Mouse (Mus musculus) cerebellum, adult (tissue): ENCODE data around the gene Cntn5.
A peak's percentile ranks its signal among the peaks of the same experiment; 100 is the strongest.
"Not testable (repeated sequence)": the region's sequence is repeated elsewhere in the genome, so short reads cannot be mapped to it uniquely, and the experiment has no call there.

ENCODE experiments used
- ATAC-seq: cut with Nextera tagmentation; 2 replicates; pipeline ENCODE4 v1.9.2; 2017; ENCODE audit warnings: mild to moderate bottlenecking, moderate library complexity, mixed read lengths; ENCODE audit not compliant: insufficient number of reproducible peaks, low FRiP score, low TSS enrichment

The Cntn5 gene

DNA sequence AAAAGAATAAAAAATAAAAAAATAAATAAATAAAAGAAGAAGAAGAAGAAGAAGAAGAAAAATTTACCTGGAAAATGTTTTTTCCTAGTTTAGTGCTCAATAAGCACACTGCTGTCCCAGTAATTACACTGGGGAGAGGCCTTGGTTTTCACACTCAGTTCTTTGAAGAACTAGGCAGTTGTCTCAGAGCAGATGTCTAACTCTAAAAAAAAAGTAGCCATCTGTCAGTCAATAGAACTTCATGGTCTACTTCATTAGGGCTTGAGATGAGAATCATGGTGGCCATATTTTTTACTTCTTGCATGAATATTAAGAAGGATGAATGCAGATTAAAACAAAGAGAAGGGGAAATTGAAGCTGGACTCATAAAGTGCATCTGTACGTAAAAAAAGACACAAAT is 246.5 kb downstream of the Cntn5 start:
- ATAC-seq: no peak

GRCm38 (mm10) chr9:10657144-10657748 is 247.3 kb downstream of the Cntn5 start:
- ATAC-seq: no peak

DNA sequence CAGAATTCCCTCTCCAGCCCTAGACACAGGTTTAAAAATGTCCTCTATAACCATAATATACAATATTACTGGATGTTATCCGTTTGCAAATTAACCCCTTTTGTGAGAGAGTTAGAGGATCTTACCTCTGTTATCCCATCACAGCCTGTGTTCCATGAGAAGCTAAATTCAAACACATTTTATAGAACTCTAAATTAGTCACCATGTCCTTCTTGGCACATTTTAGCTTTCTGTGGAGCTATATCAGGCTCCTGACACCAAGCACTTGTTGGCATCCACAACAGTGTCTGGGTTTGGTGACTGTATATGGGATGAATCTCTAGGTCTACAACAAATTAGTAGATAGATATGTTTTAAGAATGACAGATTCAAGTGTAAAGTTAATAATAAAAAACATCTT is 253.9 kb downstream of the Cntn5 start:
- no peak for ATAC-seq

DNA sequence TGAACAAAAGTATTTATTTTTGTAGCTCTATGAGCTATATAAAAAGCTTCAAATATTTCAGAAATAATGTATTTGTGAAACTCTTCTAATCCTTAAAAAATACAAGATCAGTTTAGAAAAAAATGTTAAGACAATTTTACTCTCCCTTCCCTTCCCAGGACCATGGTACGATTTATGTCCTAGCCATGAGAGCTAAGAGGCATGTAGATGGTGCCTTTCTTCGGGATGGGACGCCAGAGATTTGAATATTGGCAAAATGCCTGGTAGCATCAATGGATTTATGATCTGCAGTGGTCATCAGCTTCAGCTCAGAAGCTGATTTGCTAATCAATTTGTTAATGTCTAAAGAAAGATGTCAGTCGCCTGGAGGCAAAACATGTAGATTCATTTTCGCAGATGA is 258.6 kb downstream of the Cntn5 start:
- no peak for ATAC-seq

DNA sequence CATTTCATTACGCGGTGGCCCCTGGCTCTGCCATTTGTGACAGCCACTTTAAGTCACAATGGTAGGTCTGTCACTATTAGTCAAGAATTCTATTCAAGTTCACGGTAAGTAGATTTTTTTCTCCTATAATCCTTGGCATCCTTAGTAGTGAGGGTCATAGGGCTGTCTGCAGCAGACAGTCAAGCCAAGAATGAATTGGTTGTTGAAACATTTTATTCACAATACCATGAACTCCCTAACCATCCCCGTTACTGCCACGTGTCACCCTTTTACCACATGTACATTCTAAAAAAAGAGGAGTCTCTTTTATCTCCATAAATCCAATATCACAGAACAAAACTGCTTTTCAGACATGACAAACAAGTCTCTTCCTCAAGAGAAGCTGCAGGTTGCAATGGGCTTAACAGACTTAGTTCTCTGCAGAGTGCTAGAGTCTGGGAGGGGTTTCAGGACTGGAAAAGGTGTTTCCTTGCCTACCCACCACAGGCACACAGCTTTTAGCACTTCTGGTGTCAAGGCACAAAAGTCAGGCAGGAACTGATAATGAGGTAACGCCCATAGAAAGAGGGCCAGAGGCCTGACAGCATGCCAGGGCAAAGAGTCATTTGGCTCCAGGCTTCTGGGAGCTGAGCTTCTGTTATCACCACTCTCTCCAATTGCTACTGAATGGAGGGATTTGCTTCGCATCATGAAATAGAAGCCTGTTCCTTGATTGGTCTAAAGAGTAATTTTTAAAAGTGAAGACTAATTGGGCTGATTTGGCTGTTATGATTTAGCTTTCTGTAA is 259.3 kb downstream of the Cntn5 start:
- ATAC-seq: no peak

GRCm38 (mm10) chr9:10618036-10618435 is 286.5 kb downstream of the Cntn5 start:
- ATAC-seq: peak; percentile 91

GRCm38 (mm10) chr9:10575346-10576241 is 329.0 kb downstream of the Cntn5 start:
- no peak for ATAC-seq

DNA sequence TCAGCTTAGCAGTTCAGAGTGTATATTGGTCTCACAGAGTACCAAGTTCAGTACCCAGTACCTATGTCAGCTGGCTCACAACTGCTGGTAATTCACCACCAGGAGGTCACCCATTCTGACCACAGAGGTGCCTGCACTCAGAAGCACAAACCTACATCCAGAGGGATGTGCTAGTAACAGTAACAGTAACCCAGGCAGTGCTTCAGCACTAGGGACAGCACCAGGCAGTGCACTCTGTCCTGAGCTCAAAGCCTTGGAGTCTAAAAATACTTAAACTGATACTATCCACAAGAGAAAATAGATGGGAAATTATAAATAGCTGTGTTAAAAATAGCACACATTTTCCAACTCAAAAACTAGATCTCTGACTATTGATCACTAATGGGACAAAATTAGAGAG is 334.7 kb downstream of the Cntn5 start:
- no peak for ATAC-seq

DNA sequence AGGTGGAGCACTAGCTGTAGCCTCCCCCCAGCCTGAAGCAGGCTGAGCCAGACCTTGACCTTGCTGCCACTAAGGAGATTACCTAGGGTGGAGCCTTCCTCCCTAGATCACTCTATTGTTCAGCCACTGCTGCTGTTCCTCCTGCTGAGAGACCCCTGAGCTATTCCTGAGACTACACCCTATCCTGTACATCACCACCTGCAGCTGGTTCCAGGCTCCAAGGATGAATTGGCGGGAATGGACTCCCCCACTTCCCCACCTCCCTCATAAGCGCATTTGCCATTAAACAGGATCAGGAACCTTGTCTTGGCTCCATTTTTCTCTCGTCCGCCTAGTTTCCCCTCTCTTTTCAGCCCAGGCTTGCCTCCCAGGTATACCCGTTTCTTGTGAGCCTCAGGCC is 363.7 kb downstream of the Cntn5 start:
- not testable (repeated sequence) for ATAC-seq

GRCm38 (mm10) chr9:10532248-10532647 is 372.3 kb downstream of the Cntn5 start:
- ATAC-seq: no peak

- ATAC-seq: no peak
These were observed 373.5 kb downstream of the Cntn5 start for GRCm38 (mm10) chr9:10531087-10531486.

- ATAC-seq: no peak
These were observed 375.0 kb downstream of the Cntn5 start for GRCm38 (mm10) chr9:10529528-10529927.

DNA sequence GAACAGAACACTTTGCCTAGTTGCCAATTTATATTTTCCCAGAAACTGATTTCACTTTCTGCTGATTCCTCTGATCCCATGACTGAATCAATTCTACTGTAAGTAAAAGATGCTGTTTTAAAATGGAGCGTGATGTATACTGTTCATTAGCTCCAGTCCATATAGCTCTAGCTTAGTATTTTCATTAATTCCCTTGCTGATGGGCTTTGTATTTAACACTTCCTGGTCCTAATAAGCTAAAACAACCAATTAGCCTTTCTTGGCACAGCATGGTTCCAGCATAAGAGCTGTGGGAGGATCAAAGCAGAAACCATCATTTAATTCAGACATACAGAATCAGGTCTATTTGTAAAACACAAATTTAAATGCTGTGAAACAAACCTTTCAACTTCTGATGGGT is 375.5 kb downstream of the Cntn5 start:
- ATAC-seq: no peak

GRCm38 (mm10) chr9:10528692-10529091 is 375.9 kb downstream of the Cntn5 start:
- ATAC-seq: no peak

DNA sequence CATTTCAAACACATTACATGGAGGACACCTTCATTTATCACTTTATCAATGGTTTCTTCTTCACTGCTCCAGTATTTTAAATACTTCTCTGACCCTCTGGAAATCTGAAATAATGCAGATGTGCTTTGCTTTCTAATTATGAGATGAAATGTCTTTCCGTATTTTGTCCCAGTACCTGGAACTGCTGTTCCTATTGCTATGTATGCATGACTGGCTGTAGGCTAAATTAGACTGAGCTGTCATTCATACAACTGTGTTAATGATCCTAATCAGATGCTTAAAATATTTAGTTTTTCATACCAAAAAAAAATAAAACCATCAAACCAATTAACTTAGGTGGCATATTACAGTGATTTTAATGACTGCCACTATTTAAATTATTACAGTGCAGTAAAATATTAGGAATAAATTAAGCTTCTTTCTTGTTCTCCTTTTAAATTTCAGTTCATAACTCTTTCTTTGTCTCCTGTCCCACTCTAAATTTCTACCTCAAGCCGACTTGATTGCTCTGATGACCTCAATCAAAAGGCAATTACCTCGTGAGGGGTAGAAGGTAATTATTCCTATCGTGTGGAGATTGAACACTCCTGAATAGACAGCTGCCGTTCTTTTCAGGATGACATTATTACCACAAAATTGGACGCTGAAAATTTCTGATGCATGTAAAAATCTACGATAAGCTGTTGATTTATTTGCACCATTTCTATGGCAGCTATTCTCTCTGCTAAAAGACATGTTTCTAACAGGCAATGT is 378.5 kb downstream of the Cntn5 start:
- ATAC-seq: no peak

GRCm38 (mm10) chr9:10522604-10523003 is 382.0 kb downstream of the Cntn5 start:
- no peak for ATAC-seq

DNA sequence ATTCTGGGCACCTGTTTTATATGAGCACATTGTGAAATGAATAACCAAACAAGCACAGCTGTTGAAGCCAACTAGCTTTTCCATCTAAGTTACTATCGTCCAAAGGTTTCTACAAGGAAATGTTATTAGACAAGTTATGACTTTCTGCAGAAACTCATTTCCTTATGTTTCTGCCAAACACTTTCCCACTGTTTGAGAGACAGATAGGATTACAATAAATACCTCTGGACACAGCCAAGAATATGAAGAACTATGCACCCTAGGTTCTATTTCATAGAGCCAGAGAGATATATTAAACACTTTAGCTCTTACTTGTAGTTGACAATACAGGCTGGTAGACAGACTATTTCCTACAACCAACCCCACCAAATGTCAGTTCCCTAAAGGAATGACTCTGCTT is 383.5 kb downstream of the Cntn5 start:
- no peak for ATAC-seq

DNA sequence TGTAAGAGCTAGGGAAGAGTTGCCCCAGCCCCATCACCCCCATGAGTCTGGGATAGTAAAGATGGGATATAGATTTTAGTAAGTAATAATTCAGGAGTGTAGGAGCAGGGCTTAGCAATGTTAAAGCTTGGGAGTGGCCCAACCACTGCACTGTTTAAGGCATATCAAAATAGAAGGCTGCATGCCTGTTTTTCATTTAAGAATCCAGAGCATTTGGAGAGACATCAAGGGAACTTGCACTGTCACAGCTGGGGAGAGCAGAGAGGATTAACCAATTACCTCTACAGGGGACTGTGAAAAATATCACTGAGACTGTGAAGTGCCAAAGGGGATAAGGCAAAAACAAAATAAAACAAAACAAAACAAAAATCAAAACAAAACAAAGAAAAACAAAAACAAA is 412.3 kb downstream of the Cntn5 start:
- ATAC-seq: no peak

DNA sequence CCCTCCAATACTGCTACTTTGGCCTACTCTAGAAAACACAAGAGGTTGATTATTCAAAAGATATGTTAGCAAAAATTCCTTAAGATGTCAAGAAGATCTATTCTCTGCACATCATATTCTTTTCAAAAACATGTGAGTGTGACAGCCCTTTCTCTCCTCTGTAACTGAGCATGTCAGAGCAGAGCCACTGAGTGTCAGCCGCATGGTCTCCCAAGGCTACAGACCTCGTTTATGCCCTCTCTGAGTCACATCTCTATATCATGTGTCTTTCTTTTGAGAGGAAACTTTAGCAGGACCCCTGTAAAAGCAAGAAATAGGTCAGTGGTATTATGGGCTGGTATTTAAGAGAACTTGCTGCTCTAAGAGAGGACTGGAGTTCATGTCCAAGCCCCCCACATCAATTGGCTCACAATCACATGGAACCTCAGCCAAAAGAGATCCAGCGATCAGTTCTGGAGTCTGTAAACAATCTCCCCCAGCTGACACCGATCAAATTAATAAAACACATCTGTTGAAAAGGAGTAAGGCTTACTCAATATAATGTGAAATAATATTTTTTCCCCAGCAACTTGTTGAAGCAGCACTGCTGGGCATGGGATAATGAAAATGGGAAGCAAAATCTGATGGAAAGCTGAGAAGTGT is 433.0 kb downstream of the Cntn5 start:
- no peak for ATAC-seq

GRCm38 (mm10) chr9:10464758-10465157 is 439.8 kb downstream of the Cntn5 start:
- no peak for ATAC-seq
